Mouse (Mus musculus): ENCODE measurements around the gene Gng7.

GRCm38 (mm10) chr10:81000197-81001062 lies 14.3 kb downstream of the Gng7 start:
- no peak for TF ChIP-seq CTCF (IDR thresholded peaks at IDR 0.05; ENCODE audit: low read depth)
- no peak for TF ChIP-seq EP300 (IDR thresholded peaks at IDR 0.05; ENCODE audit: low read depth)
